Mouse (Mus musculus): Measurements from ENCODE around the gene St8sia6. TPM values are rescaled to one million over a fixed set of nuclear protein-coding genes. Genes with fewer than 3 reads are reported as not detected.

The St8sia6 gene
- total RNA-seq, 2 experiments from 2014 or later: 0.57 to 0.94 TPM

- DNase-seq (ENCODE audit: low spot score in 2 of 2): no peak
- intact Hi-C loops (cut with DNase I): no loop called here
Observed at GRCm38 (mm10) chr2:13768524-13768923, 25.3 kb downstream of the St8sia6 start.

- no peak for DNase-seq (ENCODE audit: low spot score in 2 of 2)
- intact Hi-C loops (cut with DNase I): no loop called here
Observed at GRCm38 (mm10) chr2:13767532-13768411, 26.1 kb downstream of the St8sia6 start.

GRCm38 (mm10) chr2:13760366-13760765 lies 33.5 kb downstream of the St8sia6 start:
- DNase-seq (ENCODE audit: low spot score in 2 of 2): no peak
- intact Hi-C loops (cut with DNase I): no loop called here

- intact Hi-C loops (cut with DNase I): no loop called here
- no peak for DNase-seq (ENCODE audit: low spot score in 2 of 2)
Observed at GRCm38 (mm10) chr2:13757412-13757811, 36.5 kb downstream of the St8sia6 start.

GRCm38 (mm10) chr2:13755733-13756132 lies 38.1 kb downstream of the St8sia6 start:
- DNase-seq (ENCODE audit: low spot score in 2 of 2): no peak
- intact Hi-C loops (cut with DNase I): no loop called here

- DNase-seq (ENCODE audit: low spot score in 2 of 2): no peak
- intact Hi-C loops (cut with DNase I): no loop called here
Observed at GRCm38 (mm10) chr2:13751691-13752090, 42.2 kb downstream of the St8sia6 start.

GRCm38 (mm10) chr2:13750777-13751176 lies 43.1 kb downstream of the St8sia6 start:
- DNase-seq (ENCODE audit: low spot score in 2 of 2): no peak
- intact Hi-C loops (cut with DNase I): no loop called here

GRCm38 (mm10) chr2:13750089-13750488 lies 43.8 kb downstream of the St8sia6 start:
- DNase-seq (ENCODE audit: low spot score in 2 of 2): no peak
- intact Hi-C loops (cut with DNase I): no loop called here

GRCm38 (mm10) chr2:13749176-13749575 lies 44.7 kb downstream of the St8sia6 start:
- no peak for DNase-seq (ENCODE audit: low spot score in 2 of 2)
- intact Hi-C loops (cut with DNase I): no loop called here

- intact Hi-C loops (cut with DNase I): no loop called here
- DNase-seq (ENCODE audit: low spot score in 2 of 2): no peak
Observed at GRCm38 (mm10) chr2:13747576-13747975, 46.3 kb downstream of the St8sia6 start.

- DNase-seq (ENCODE audit: low spot score in 2 of 2): no peak
- intact Hi-C loops (cut with DNase I): no loop called here
Observed at GRCm38 (mm10) chr2:13746023-13746422, 47.8 kb downstream of the St8sia6 start.

GRCm38 (mm10) chr2:13738704-13739103 lies 55.2 kb downstream of the St8sia6 start:
- peak in 1 of 2 experiments; percentile 5 for DNase-seq (ENCODE audit: low spot score in 2 of 2)
- intact Hi-C loops (cut with DNase I): no loop called here

GRCm38 (mm10) chr2:13727901-13728300 lies 66.0 kb downstream of the St8sia6 start:
- intact Hi-C loops (cut with DNase I): no loop called here
- no peak for DNase-seq (ENCODE audit: low spot score in 2 of 2)

GRCm38 (mm10) chr2:13725592-13725991 lies 68.3 kb downstream of the St8sia6 start:
- DNase-seq (ENCODE audit: low spot score in 2 of 2): peak in 1 of 2 experiments; percentile 8
- intact Hi-C loops (cut with DNase I): no loop called here

GRCm38 (mm10) chr2:13722241-13722640 lies 71.6 kb downstream of the St8sia6 start:
- intact Hi-C loops (cut with DNase I): no loop called here
- DNase-seq (ENCODE audit: low spot score in 2 of 2): no peak

GRCm38 (mm10) chr2:13718628-13719185 lies 75.2 kb downstream of the St8sia6 start:
- intact Hi-C loops (cut with DNase I): no loop called here
- no peak for DNase-seq (ENCODE audit: low spot score in 2 of 2)

GRCm38 (mm10) chr2:13708785-13709184 lies 85.1 kb downstream of the St8sia6 start:
- DNase-seq (ENCODE audit: low spot score in 2 of 2): no peak
- intact Hi-C loops (cut with DNase I): no loop called here

- intact Hi-C loops (cut with DNase I): no loop called here
- no peak for DNase-seq (ENCODE audit: low spot score in 2 of 2)
Observed at GRCm38 (mm10) chr2:13697514-13697913, 96.3 kb downstream of the St8sia6 start.

GRCm38 (mm10) chr2:13694417-13694816 lies 99.4 kb downstream of the St8sia6 start:
- DNase-seq (ENCODE audit: low spot score in 2 of 2): no peak

GRCm38 (mm10) chr2:13684380-13684779 lies 109.5 kb downstream of the St8sia6 start:
- no peak for DNase-seq (ENCODE audit: low spot score in 2 of 2)
- intact Hi-C loops (cut with DNase I): no loop called here

More at GRCm38 (mm10) chr2:13694417-13694816, 99.4 kb downstream of the St8sia6 start:
- intact Hi-C loops (cut with DNase I): no loop called here

- intact Hi-C loops (cut with DNase I): no loop called here
- no peak for DNase-seq (ENCODE audit: low spot score in 2 of 2)
Observed at GRCm38 (mm10) chr2:13683205-13683570, 110.7 kb downstream of the St8sia6 start.

Measured in left cerebral cortex, postnatal 25 days (tissue).